In genomic region chr11:44007526-44008040, GRCm38 (mm10) we compare ENCODE assay signal across 16 mouse cellular contexts.
"Had no signal": no experiment of that assay in that cellular context is flagged by ENCODE, and none has a peak within 500 bp of the region (broad histone marks: within the 10 kb centered on the region; RNA-seq: fewer than 3 reads in every experiment).

No protein-coding gene starts in this region.

- H3K4me2 ChIP-seq: hindbrain, embryonic 14.5 days; limb, embryonic 12.5 days; limb, embryonic 15.5 days; liver, embryonic 13.5 days; midbrain, embryonic 11.5 days had no signal

- H3K27me3 ChIP-seq: limb, embryonic 12.5 days; limb, embryonic 15.5 days; liver, embryonic 13.5 days had no signal

- H3K27ac ChIP-seq: hindbrain, embryonic 14.5 days; hindbrain, postnatal 0 days; limb, embryonic 12.5 days; limb, embryonic 15.5 days; liver, embryonic 13.5 days had no signal

- H3K4me1 ChIP-seq: liver, embryonic 13.5 days had no signal

- H3K9me3 ChIP-seq: limb, embryonic 12.5 days; limb, embryonic 15.5 days; liver, embryonic 13.5 days had no signal

- H3K36me3 ChIP-seq: limb, embryonic 12.5 days; limb, embryonic 15.5 days; liver, embryonic 13.5 days had no signal

- DNase-seq: kidney, adult 18-20 months; kidney, postnatal 4 days; left cerebral cortex, postnatal 4 days; liver, embryonic 13.5 days; lung, postnatal 36 days; midbrain, embryonic 14.5 days; thymus, adult 18-20 months; thymus, postnatal 14 days; thymus, postnatal 4 days had no signal

- H3K9ac ChIP-seq: hindbrain, embryonic 14.5 days; limb, embryonic 12.5 days; limb, embryonic 15.5 days; liver, embryonic 13.5 days had no signal

- ATAC-seq: hindbrain, postnatal 0 days; inflammation-experienced regulatory T-cells, adult 6 months; lung, postnatal 0 days had no signal

- H3K4me3 ChIP-seq: limb, embryonic 12.5 days; limb, embryonic 15.5 days; liver, embryonic 13.5 days had no signal
